Mouse (Mus musculus): ENCODE results near the gene Maff. TPM values are rescaled to one million over a fixed set of nuclear protein-coding genes. Genes with fewer than 3 reads are reported as not detected.
A peak's percentile ranks its signal among the peaks of the same experiment; 100 is the strongest.

Gene Maff
- polyA plus RNA-seq, 1 experiment, result 0.80 TPM

GRCm38 (mm10) chr15:79333409-79333808 is 13.0 kb upstream of the Maff start:
- DNase-seq, result no peak
- Histone ChIP-seq H3K27me3 (ENCODE audit: control insufficient read depth, insufficient read depth, low read length) (no peaks in the 10 kb centered on the region), H3K4me1 (ENCODE audit: control insufficient read depth, insufficient read depth, low read length) (no peaks in the 10 kb centered on the region), H3K4me3 (replicated peaks; ENCODE audit: insufficient read depth, low read depth, low read length) (no peak overlapping the region), H3K27ac (ENCODE audit: insufficient read depth, low read length) (no peak overlapping the region)
- no peak for TF ChIP-seq CTCF (IDR thresholded peaks at IDR 0.05; ENCODE audit: borderline replicate concordance, insufficient read depth, low read depth, low read length)
- no peak for TF ChIP-seq POLR2A (IDR thresholded peaks at IDR 0.05; ENCODE audit: borderline replicate concordance, insufficient read depth, low read length)
- WGBS, result 82% methylated on average over 4 of the region's 4 CpGs

- TF ChIP-seq CTCF (IDR thresholded peaks at IDR 0.05; ENCODE audit: borderline replicate concordance, insufficient read depth, low read depth, low read length) (no peak), POLR2A (IDR thresholded peaks at IDR 0.05; ENCODE audit: borderline replicate concordance, insufficient read depth, low read length) (no peak)
- DNase-seq, result no peak
- Histone ChIP-seq H3K27me3 (ENCODE audit: control insufficient read depth, insufficient read depth, low read length) (no peaks in the 10 kb centered on the region), H3K4me1 (ENCODE audit: control insufficient read depth, insufficient read depth, low read length) (no peaks in the 10 kb centered on the region), H3K27ac (ENCODE audit: insufficient read depth, low read length) (no peak overlapping the region), H3K4me3 (replicated peaks; ENCODE audit: insufficient read depth, low read depth, low read length) (no peak overlapping the region)
- 63% methylated on average over 7 of the region's 7 CpGs for WGBS
Observed at GRCm38 (mm10) chr15:79335061-79335655, 11.3 kb upstream of the Maff start.

GRCm38 (mm10) chr15:79338978-79339377 is 7.4 kb upstream of the Maff start:
- H3K27ac ChIP-seq (ENCODE audit: insufficient read depth, low read length), result no peak overlapping the region
- no peak for DNase-seq
- no peaks in the 10 kb centered on the region for H3K4me1 ChIP-seq (ENCODE audit: control insufficient read depth, insufficient read depth, low read length)
- TF ChIP-seq POLR2A (IDR thresholded peaks at IDR 0.05; ENCODE audit: borderline replicate concordance, insufficient read depth, low read length) (no peak), CTCF (IDR thresholded peaks at IDR 0.05; ENCODE audit: borderline replicate concordance, insufficient read depth, low read depth, low read length) (no peak)
- H3K27me3 ChIP-seq (ENCODE audit: control insufficient read depth, insufficient read depth, low read length), result no peaks in the 10 kb centered on the region
- 73% methylated on average over 5 of the region's 5 CpGs for WGBS
- H3K4me3 ChIP-seq (replicated peaks; ENCODE audit: insufficient read depth, low read depth, low read length), result no peak overlapping the region

GRCm38 (mm10) chr15:79342641-79343337 is 3.6 kb upstream of the Maff start:
- H3K27me3 ChIP-seq (ENCODE audit: control insufficient read depth, insufficient read depth, low read length), result no peaks in the 10 kb centered on the region
- no peak for TF ChIP-seq POLR2A (IDR thresholded peaks at IDR 0.05; ENCODE audit: borderline replicate concordance, insufficient read depth, low read length)
- TF ChIP-seq CTCF (IDR thresholded peaks at IDR 0.05; ENCODE audit: borderline replicate concordance, insufficient read depth, low read depth, low read length), result no peak
- H3K4me1 ChIP-seq (ENCODE audit: control insufficient read depth, insufficient read depth, low read length), result peaks cover 3% of the 10 kb centered on the region; the same call in 1 of the 2 replicates
- 79% methylated on average over 6 of the region's 6 CpGs for WGBS
- no peak overlapping the region for H3K4me3 ChIP-seq (replicated peaks; ENCODE audit: insufficient read depth, low read depth, low read length)
- no peak overlapping the region for H3K27ac ChIP-seq (ENCODE audit: insufficient read depth, low read length)
- no peak for DNase-seq

DNA sequence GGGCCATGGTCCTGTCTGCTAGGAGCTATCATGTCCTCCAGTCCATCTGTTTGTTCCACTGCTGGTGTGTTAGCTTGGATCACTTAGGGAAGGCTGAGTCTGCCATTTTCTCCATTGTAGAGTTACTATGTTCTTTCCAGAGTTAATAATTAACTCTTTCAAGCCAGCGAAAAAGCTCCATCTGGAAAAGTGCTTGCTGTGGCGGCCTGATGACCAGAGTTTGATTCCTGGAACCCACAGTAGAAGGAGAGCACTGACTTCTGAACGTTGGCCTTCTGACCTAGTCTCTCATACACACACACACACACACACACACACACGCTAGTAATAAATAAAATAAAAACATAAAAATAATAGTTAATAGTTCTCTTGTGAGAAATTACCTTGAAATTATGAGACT is 1.8 kb upstream of the Maff start:
- DNase-seq, result no peak
- Histone ChIP-seq H3K27me3 (ENCODE audit: control insufficient read depth, insufficient read depth, low read length) (no peaks in the 10 kb centered on the region; the same call in 1 of the 2 replicates), H3K4me1 (ENCODE audit: control insufficient read depth, insufficient read depth, low read length) (peaks cover 3% of the 10 kb centered on the region; the same call in 1 of the 2 replicates), H3K4me3 (replicated peaks; ENCODE audit: insufficient read depth, low read depth, low read length) (no peak overlapping the region), H3K27ac (ENCODE audit: insufficient read depth, low read length) (no peak overlapping the region)
- 88% methylated on average over 4 of the region's 4 CpGs for WGBS
- TF ChIP-seq CTCF (IDR thresholded peaks at IDR 0.05; ENCODE audit: borderline replicate concordance, insufficient read depth, low read depth, low read length) (no peak), POLR2A (IDR thresholded peaks at IDR 0.05; ENCODE audit: borderline replicate concordance, insufficient read depth, low read length) (no peak)

DNA sequence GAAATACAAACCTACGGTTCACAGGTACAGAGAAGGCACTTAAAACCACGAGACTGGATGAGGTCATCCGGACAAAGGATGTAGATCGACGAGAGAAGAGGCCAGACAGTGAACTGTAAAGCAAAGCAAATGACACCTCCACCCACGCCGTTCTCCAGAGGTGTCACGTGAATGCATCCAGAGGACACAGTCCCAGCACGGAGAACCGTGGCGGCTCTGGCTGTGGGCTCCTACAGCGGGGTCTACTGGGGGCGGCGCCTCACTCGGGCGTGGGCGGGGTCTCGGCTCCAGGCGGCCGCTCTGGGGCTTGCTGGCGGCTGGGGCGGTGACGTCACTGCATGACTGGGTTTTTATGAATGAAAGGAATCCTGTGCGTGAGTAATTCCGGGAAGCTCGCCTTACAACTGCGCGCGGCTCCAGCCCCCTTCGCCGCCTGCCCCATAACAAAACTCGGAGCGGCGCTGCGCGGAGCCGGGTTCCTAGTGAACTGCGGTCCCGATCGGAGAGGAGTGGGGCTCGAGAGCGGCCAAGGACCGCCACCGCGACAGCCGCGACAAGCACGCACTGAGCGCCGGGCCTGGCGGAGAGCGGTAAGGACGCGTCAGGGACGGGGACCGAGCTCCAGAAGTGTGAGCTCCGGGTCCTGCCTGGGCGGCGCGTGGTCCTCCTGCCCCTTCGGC is 884 bp downstream of the Maff start:
- no peak for TF ChIP-seq POLR2A (IDR thresholded peaks at IDR 0.05; ENCODE audit: borderline replicate concordance, insufficient read depth, low read length)
- no peak for TF ChIP-seq CTCF (IDR thresholded peaks at IDR 0.05; ENCODE audit: borderline replicate concordance, insufficient read depth, low read depth, low read length)
- H3K4me3 ChIP-seq (replicated peaks; ENCODE audit: insufficient read depth, low read depth, low read length), result peak overlapping the region; percentile 79
- no peak overlapping the region for H3K27ac ChIP-seq (ENCODE audit: insufficient read depth, low read length)
- peaks cover 3% of the 10 kb centered on the region; the same call in 1 of the 2 replicates for H3K4me1 ChIP-seq (ENCODE audit: control insufficient read depth, insufficient read depth, low read length)
- peak; percentile 80 to 81 for DNase-seq
- no peaks in the 10 kb centered on the region; the same call in 1 of the 2 replicates for H3K27me3 ChIP-seq (ENCODE audit: control insufficient read depth, insufficient read depth, low read length)
- WGBS, result under 1% methylated on average over 61 of the region's 61 CpGs

GRCm38 (mm10) chr15:79347845-79348506 is 1.6 kb downstream of the Maff start:
- TF ChIP-seq POLR2A (IDR thresholded peaks at IDR 0.05; ENCODE audit: borderline replicate concordance, insufficient read depth, low read length) (no peak), CTCF (IDR thresholded peaks at IDR 0.05; ENCODE audit: borderline replicate concordance, insufficient read depth, low read depth, low read length) (no peak)
- peak; percentile 43 to 46 for DNase-seq
- Histone ChIP-seq H3K27ac (ENCODE audit: insufficient read depth, low read length) (no peak overlapping the region), H3K27me3 (ENCODE audit: control insufficient read depth, insufficient read depth, low read length) (no peaks in the 10 kb centered on the region; the same call in 1 of the 2 replicates), H3K4me3 (replicated peaks; ENCODE audit: insufficient read depth, low read depth, low read length) (peak overlapping the region; percentile 79), H3K4me1 (ENCODE audit: control insufficient read depth, insufficient read depth, low read length) (peaks cover 3% of the 10 kb centered on the region; the same call in 1 of the 2 replicates)
- WGBS, result 1% methylated on average over 46 of the region's 46 CpGs

Data from cerebellum, adult 2 months (tissue).